Mouse (Mus musculus) macrophage (primary cell): ENCODE results near the gene Dirc2. TPM values are rescaled to one million over a fixed set of nuclear protein-coding genes. Genes with fewer than 3 reads are reported as not detected.

Source experiments
- H3K27ac ChIP-seq: fragments of 350-480 bp; formaldehyde crosslinking; 2 replicates; pipeline ENCODE4 v1.9.0; 2021
- H3K36me3 ChIP-seq: fragments of 350-480 bp; formaldehyde crosslinking; 2 replicates; pipeline ENCODE4 v1.9.0; 2021; ENCODE audit errors: inconsistent target
- H3K4me3 ChIP-seq: fragments of 350-480 bp; formaldehyde crosslinking; 2 replicates; pipeline ENCODE4 v1.9.0; 2021; ENCODE audit errors: inconsistent target
- H3K79me2 ChIP-seq: fragments of 350-480 bp; formaldehyde crosslinking; 2 replicates; pipeline ENCODE4 v1.9.0; 2021; ENCODE audit errors: inconsistent target
- WGBS: methylation state at CpG from one replicate; pipeline ENCODE4 v1.1.7; 2026; ENCODE audit warnings: inconsistent platforms; ENCODE audit not compliant: missing documents; 5-methylcytosine and 5-hydroxymethylcytosine counted together
- polyA plus RNA-seq: library from polyadenylated mRNA; stranded (reverse); fragments of 250-400 nt; gene quantifications from 3 replicates; pipeline ENCODE4 v1.2.4, GENCODE M21; 2018; ENCODE audit warnings: inconsistent platforms

The Dirc2 gene
- polyA plus RNA-seq, 1 experiment from 2014 or later, result 13.7 TPM

GRCm38 (mm10) chr16:35653951-35654350 is 115.2 kb downstream of the Dirc2 start:
- Histone ChIP-seq H3K36me3 (no peaks in the 10 kb centered on the region), H3K79me2 (no peaks in the 10 kb centered on the region), H3K4me3 (no peak overlapping the region), H3K27ac (no peak overlapping the region)
- 98% methylated on average over 5 of the region's 5 CpGs for WGBS

GRCm38 (mm10) chr16:35652706-35653105 is 116.5 kb downstream of the Dirc2 start:
- Histone ChIP-seq H3K4me3 (no peak overlapping the region), H3K36me3 (no peaks in the 10 kb centered on the region), H3K27ac (no peak overlapping the region), H3K79me2 (no peaks in the 10 kb centered on the region)
- 87% methylated on average over 3 of the region's 3 CpGs for WGBS

- Histone ChIP-seq H3K36me3 (no peaks in the 10 kb centered on the region), H3K27ac (no peak overlapping the region), H3K4me3 (no peak overlapping the region), H3K79me2 (no peaks in the 10 kb centered on the region)
- 73% methylated on average over 6 of the region's 6 CpGs for WGBS
Observed at GRCm38 (mm10) chr16:35652206-35652605, 117.0 kb downstream of the Dirc2 start.

GRCm38 (mm10) chr16:35648862-35649261 is 120.3 kb downstream of the Dirc2 start:
- no peak overlapping the region for H3K27ac ChIP-seq
- WGBS, result 89% methylated on average over 4 of the region's 4 CpGs
- H3K36me3 ChIP-seq, result no peaks in the 10 kb centered on the region
- H3K79me2 ChIP-seq, result no peaks in the 10 kb centered on the region
- no peak overlapping the region for H3K4me3 ChIP-seq

Other genes starting within 250 kb of the Dirc2 start
- not detected in 3 replicates for gene Sema5b, start 228.2 kb downstream of the Dirc2 start, polyA plus RNA-seq
- 3.0 to 4.0 TPM (median 3.0 TPM) in 3 replicates for gene Hspbap1, start 1.0 kb upstream of the Dirc2 start, polyA plus RNA-seq
- 96.5 to 226 TPM (median 116 TPM) in 3 replicates for gene Parp14, start 102.2 kb upstream of the Dirc2 start, polyA plus RNA-seq
- gene Parp9, start 169.1 kb upstream of the Dirc2 start, polyA plus RNA-seq, result 50.3 to 109 TPM (median 52.0 TPM) in 3 replicates
- 42.5 to 99.4 TPM (median 48.3 TPM) in 3 replicates for gene Dtx3l, start 169.8 kb upstream of the Dirc2 start, polyA plus RNA-seq
- 25.3 to 44.8 TPM (median 28.5 TPM) in 3 replicates for gene Kpna1, start 209.4 kb upstream of the Dirc2 start, polyA plus RNA-seq